Mouse (Mus musculus) left cerebral cortex, adult 2 months (tissue): ENCODE measurements at regions not wholly inside any gene's neighbourhood (a gene's known extent, or its start where the extent isn't known, plus 50 kb on each side); places are given as distances from the start of the nearest gene placed in this dataset.

Experiments used
- DNase-seq, 2 experiments: peaks; one replicate each; pipeline ENCODE4 v3.0.0; 2021 to 2022; ENCODE audit warnings: low spot score in 2 of 2, mixed read lengths in 1 of 2; ENCODE audit errors: extremely low spot score in 1 of 2
- H3K27ac ChIP-seq: fragments of 200-600 bp; 2 replicates; pipeline ENCODE4 v1.8.1; 2022
- H3K4me3 ChIP-seq: fragments of 200-600 bp; 2 replicates; pipeline ENCODE4 v1.8.1; 2022
- CTCF ChIP-seq: fragments of 200-600 bp; IDR thresholded peaks from 2 replicates; pipeline ENCODE4 v1.8.1; 2022; ENCODE audit warnings: antibody characterized with exemption, mild to moderate bottlenecking, moderate library complexity
- intact Hi-C: fragments of 180-260 bp; cut with DNase I; formaldehyde crosslinking; loops from one replicate; pipeline ENCODE4 v1.15.1; 2025

- intact Hi-C loops, result no loop called here
- H3K4me3 ChIP-seq, result no peak overlapping the region
- DNase-seq, result peak in 1 of 2 experiments; percentile 19
- peak overlapping the region; percentile 38 for H3K27ac ChIP-seq
- no peak for TF ChIP-seq CTCF
Observed at GRCm38 (mm10) chr3:53988796-53989195, 125.2 kb upstream of the Ufm1 start.

GRCm38 (mm10) chr3:53988256-53988655 is 124.6 kb upstream of the Ufm1 start:
- H3K27ac ChIP-seq, result no peak overlapping the region; the same call in 1 of the 2 replicates
- DNase-seq, result no peak
- intact Hi-C loops, result no loop called here
- no peak overlapping the region for H3K4me3 ChIP-seq
- no peak for TF ChIP-seq CTCF

- DNase-seq, result no peak
- Histone ChIP-seq H3K4me3 (no peak overlapping the region), H3K27ac (no peak overlapping the region)
- TF ChIP-seq CTCF, result no peak
- intact Hi-C loops, result no loop called here
Observed at GRCm38 (mm10) chr3:53987316-53987715, 123.7 kb upstream of the Ufm1 start.

- DNase-seq, result no peak
- intact Hi-C loops, result no loop called here
- no peak for TF ChIP-seq CTCF
- no peak overlapping the region for H3K27ac ChIP-seq
- no peak overlapping the region for H3K4me3 ChIP-seq
Observed at GRCm38 (mm10) chr3:53984743-53985550, 121.3 kb upstream of the Ufm1 start.

GRCm38 (mm10) chr3:53982311-53982710 is 118.7 kb upstream of the Ufm1 start:
- H3K4me3 ChIP-seq, result no peak overlapping the region

GRCm38 (mm10) chr3:53981585-53981984 is 118.0 kb upstream of the Ufm1 start:
- Histone ChIP-seq H3K27ac (no peak overlapping the region), H3K4me3 (no peak overlapping the region)
- TF ChIP-seq CTCF, result no peak
- DNase-seq, result no peak
- intact Hi-C loops, result no loop called here

More at GRCm38 (mm10) chr3:53982311-53982710, 118.7 kb upstream of the Ufm1 start:
- no peak overlapping the region for H3K27ac ChIP-seq
- no peak for TF ChIP-seq CTCF
- DNase-seq, result no peak
- intact Hi-C loops, result no loop called here

GRCm38 (mm10) chr3:53977379-53978080 is 113.9 kb upstream of the Ufm1 start:
- TF ChIP-seq CTCF, result no peak
- H3K27ac ChIP-seq, result no peak overlapping the region
- H3K4me3 ChIP-seq, result no peak overlapping the region
- intact Hi-C loops, result loop anchor here (10.0 kb wide), 1 partner anchor 177 kb away; the partner anchor contains the start of gene Trpc4
- DNase-seq, result no peak

GRCm38 (mm10) chr3:53974905-53975551 is 111.4 kb upstream of the Ufm1 start:
- intact Hi-C loops, result loop anchor here (10.0 kb wide), 1 partner anchor 180 kb away; the partner anchor contains the start of gene Trpc4
- TF ChIP-seq CTCF, result no peak

GRCm38 (mm10) chr3:53969000-53969641 is 105.5 kb upstream of the Ufm1 start:
- no peak for TF ChIP-seq CTCF
- no peak overlapping the region for H3K27ac ChIP-seq
- intact Hi-C loops, result no loop called here
- H3K4me3 ChIP-seq, result no peak overlapping the region
- no peak for DNase-seq

More at GRCm38 (mm10) chr3:53974905-53975551, 111.4 kb upstream of the Ufm1 start:
- Histone ChIP-seq H3K4me3 (no peak overlapping the region), H3K27ac (peak overlapping the region; percentile 53; the same call in 1 of the 2 replicates)
- peak in 1 of 2 experiments; percentile 18 for DNase-seq

- Histone ChIP-seq H3K4me3 (no peak overlapping the region), H3K27ac (no peak overlapping the region)
- DNase-seq, result no peak
- intact Hi-C loops, result no loop called here
- TF ChIP-seq CTCF, result no peak
Observed at GRCm38 (mm10) chr3:53965142-53965541, 101.5 kb upstream of the Ufm1 start.

- TF ChIP-seq CTCF, result no peak
- intact Hi-C loops, result no loop called here
- no peak for DNase-seq
- Histone ChIP-seq H3K27ac (no peak overlapping the region), H3K4me3 (no peak overlapping the region)
Observed at GRCm38 (mm10) chr3:53953801-53954200, 90.2 kb upstream of the Ufm1 start.
